Mouse (Mus musculus): ENCODE measurements around the gene Zfp651. TPM values are rescaled to one million over a fixed set of nuclear protein-coding genes. Genes with fewer than 3 reads are reported as not detected.

Zfp651 gene
- total RNA-seq, 1 experiment, result 8.0 TPM

GRCm38 (mm10) chr9:121819073-121819770 lies 60.1 kb downstream of the Zfp651 start:
- H3K9ac ChIP-seq (ENCODE audit: insufficient read depth, low read depth, low read length, poor library complexity, severe bottlenecking), result no peak overlapping the region
- H3K27ac ChIP-seq (ENCODE audit: insufficient read depth, low read depth, low read length, poor library complexity, severe bottlenecking), result no peak overlapping the region
- H3K4me1 ChIP-seq (ENCODE audit: control insufficient read depth in 2 of 2, insufficient read depth in 2 of 2, low read length in 2 of 2, poor library complexity in 1 of 2), result peaks cover 0 to 2% of the 10 kb centered on the region in 2 experiments; a peak in 1 of 4 replicates
- H3K36me3 ChIP-seq (ENCODE audit: control insufficient read depth, insufficient read depth, low read length, poor library complexity, severe bottlenecking), result no peaks in the 10 kb centered on the region
- no peaks in the 10 kb centered on the region for H3K9me3 ChIP-seq (ENCODE audit: control insufficient read depth, insufficient read depth, low read depth, low read length)
- in situ Hi-C loops (cut with MboI; ENCODE audit: low sequenced_read_pairs in 2 of 2, unreplicated experiment in 2 of 2), result no loop called here
- TF ChIP-seq HCFC1 (IDR thresholded peaks at IDR 0.05; ENCODE audit: borderline replicate concordance, insufficient read depth, low read length) (no peak), ZNF384 (IDR thresholded peaks at IDR 0.05; ENCODE audit: low read depth, low read length) (no peak), MAFK (IDR thresholded peaks at IDR 0.05; ENCODE audit: insufficient read depth, low read depth, low read length) (no peak), ZC3H11A (IDR thresholded peaks at IDR 0.05; ENCODE audit: borderline replicate concordance, low read depth, low read length) (no peak), CHD2 (IDR thresholded peaks at IDR 0.05; ENCODE audit: low read depth, low read length) (no peak)
- H3K4me3 ChIP-seq (ENCODE audit: insufficient read depth in 1 of 2, low read depth in 1 of 2, low read length in 2 of 2, poor library complexity in 1 of 2, severe bottlenecking in 1 of 2), result no peak overlapping the region
- no peak for DNase-seq (ENCODE audit: low read depth, low spot score)

GRCm38 (mm10) chr9:121819771-121820471 lies 60.8 kb downstream of the Zfp651 start:
- Histone ChIP-seq H3K4me1 (ENCODE audit: control insufficient read depth in 2 of 2, insufficient read depth in 2 of 2, low read length in 2 of 2, poor library complexity in 1 of 2) (peaks cover 0 to 2% of the 10 kb centered on the region in 2 experiments; a peak in 1 of 4 replicates), H3K9ac (ENCODE audit: insufficient read depth, low read depth, low read length, poor library complexity, severe bottlenecking) (no peak overlapping the region), H3K9me3 (ENCODE audit: control insufficient read depth, insufficient read depth, low read depth, low read length) (no peaks in the 10 kb centered on the region), H3K36me3 (ENCODE audit: control insufficient read depth, insufficient read depth, low read length, poor library complexity, severe bottlenecking) (no peaks in the 10 kb centered on the region), H3K27ac (ENCODE audit: insufficient read depth, low read depth, low read length, poor library complexity, severe bottlenecking) (no peak overlapping the region), H3K4me3 (ENCODE audit: insufficient read depth in 1 of 2, low read depth in 1 of 2, low read length in 2 of 2, poor library complexity in 1 of 2, severe bottlenecking in 1 of 2) (no peak overlapping the region)
- DNase-seq (ENCODE audit: low read depth, low spot score), result no peak
- in situ Hi-C loops (cut with MboI; ENCODE audit: low sequenced_read_pairs in 2 of 2, unreplicated experiment in 2 of 2), result no loop called here
- TF ChIP-seq ZNF384 (IDR thresholded peaks at IDR 0.05; ENCODE audit: low read depth, low read length) (no peak), CHD2 (IDR thresholded peaks at IDR 0.05; ENCODE audit: low read depth, low read length) (no peak), HCFC1 (IDR thresholded peaks at IDR 0.05; ENCODE audit: borderline replicate concordance, insufficient read depth, low read length) (no peak), MAFK (IDR thresholded peaks at IDR 0.05; ENCODE audit: insufficient read depth, low read depth, low read length) (no peak), ZC3H11A (IDR thresholded peaks at IDR 0.05; ENCODE audit: borderline replicate concordance, low read depth, low read length) (no peak)

GRCm38 (mm10) chr9:121820765-121821164 lies 61.6 kb downstream of the Zfp651 start:
- Histone ChIP-seq H3K9me3 (ENCODE audit: control insufficient read depth, insufficient read depth, low read depth, low read length) (no peaks in the 10 kb centered on the region), H3K4me1 (ENCODE audit: control insufficient read depth in 2 of 2, insufficient read depth in 2 of 2, low read length in 2 of 2, poor library complexity in 1 of 2) (peaks cover 0 to 2% of the 10 kb centered on the region in 2 experiments; a peak in 1 of 4 replicates), H3K27ac (ENCODE audit: insufficient read depth, low read depth, low read length, poor library complexity, severe bottlenecking) (no peak overlapping the region), H3K4me3 (ENCODE audit: insufficient read depth in 1 of 2, low read depth in 1 of 2, low read length in 2 of 2, poor library complexity in 1 of 2, severe bottlenecking in 1 of 2) (no peak overlapping the region), H3K36me3 (ENCODE audit: control insufficient read depth, insufficient read depth, low read length, poor library complexity, severe bottlenecking) (no peaks in the 10 kb centered on the region), H3K9ac (ENCODE audit: insufficient read depth, low read depth, low read length, poor library complexity, severe bottlenecking) (no peak overlapping the region)
- in situ Hi-C loops (cut with MboI; ENCODE audit: low sequenced_read_pairs in 2 of 2, unreplicated experiment in 2 of 2), result no loop called here
- no peak for TF ChIP-seq MAFK (IDR thresholded peaks at IDR 0.05; ENCODE audit: insufficient read depth, low read depth, low read length)
- TF ChIP-seq HCFC1 (IDR thresholded peaks at IDR 0.05; ENCODE audit: borderline replicate concordance, insufficient read depth, low read length), result no peak
- TF ChIP-seq ZC3H11A (IDR thresholded peaks at IDR 0.05; ENCODE audit: borderline replicate concordance, low read depth, low read length), result no peak
- no peak for TF ChIP-seq ZNF384 (IDR thresholded peaks at IDR 0.05; ENCODE audit: low read depth, low read length)
- no peak for TF ChIP-seq CHD2 (IDR thresholded peaks at IDR 0.05; ENCODE audit: low read depth, low read length)
- no peak for DNase-seq (ENCODE audit: low read depth, low spot score)

Other genes starting within 250 kb of the Zfp651 start
- gene Lyzl4, start 117.2 kb upstream of the Zfp651 start, total RNA-seq (2012; rRNA removed), result 0.58 TPM in 2 replicates
- 0.31 and 0.90 TPM in 2 replicates for gene Vipr1, start 116.6 kb upstream of the Zfp651 start, total RNA-seq (2012; rRNA removed)
- 8.4 and 11.2 TPM in 2 replicates for gene Sec22c, start 53.8 kb upstream of the Zfp651 start, total RNA-seq (2012; rRNA removed)
- gene Ss18l2, start 49.0 kb upstream of the Zfp651 start, total RNA-seq (2012; rRNA removed), result 22.3 and 40.8 TPM in 2 replicates
- 57.8 and 69.6 TPM in 2 replicates for gene Nktr, start 40.2 kb upstream of the Zfp651 start, total RNA-seq (2012; rRNA removed)
- 0.21 and 0.62 TPM in 2 replicates for gene Klhl40, start 18.3 kb downstream of the Zfp651 start, total RNA-seq (2012; rRNA removed)
- gene Hhatl, start 33.2 kb downstream of the Zfp651 start, total RNA-seq (2012; rRNA removed), result 0.09 TPM in 1 of 2 replicates, not detected in the other
- gene Ccdc13, start 80.1 kb downstream of the Zfp651 start, total RNA-seq (2012; rRNA removed), result 0.58 and 1.5 TPM in 2 replicates
- gene Higd1a, start 99.0 kb downstream of the Zfp651 start, total RNA-seq (2012; rRNA removed), result 63.5 and 81.2 TPM in 2 replicates
- gene Ackr2, start 139.0 kb downstream of the Zfp651 start, total RNA-seq (2012; rRNA removed), result 0.22 and 0.26 TPM in 2 replicates
- not detected in 2 replicates for gene Cyp8b1, start 157.0 kb downstream of the Zfp651 start, total RNA-seq (2012; rRNA removed)
- 0.32 and 0.36 TPM in 2 replicates for gene Fam198a, start 191.7 kb downstream of the Zfp651 start, total RNA-seq (2012; rRNA removed)
- gene Pomgnt2, start 237.8 kb downstream of the Zfp651 start, total RNA-seq (2012; rRNA removed), result 12.9 and 21.6 TPM in 2 replicates